Mouse (Mus musculus) adrenal gland, postnatal 25 days (tissue): ENCODE results near the gene H2-Q4. TPM values are rescaled to one million over a fixed set of nuclear protein-coding genes. Genes with fewer than 3 reads are reported as not detected.
A peak's percentile ranks its signal among the peaks of the same experiment; 100 is the strongest.
"Not testable (repeated sequence)": the region's sequence is repeated elsewhere in the genome, so short reads cannot be mapped to it uniquely, and the experiment has no call there.

Experiments
- DNase-seq: peaks from one replicate; pipeline ENCODE4 v3.0.0; 2021; ENCODE audit warnings: mixed read lengths
- total RNA-seq: library from RNA; stranded (reverse); gene quantifications from 2 replicates; pipeline ENCODE4 v1.2.3, GENCODE M21; 2021

H2-Q4 gene
- total RNA-seq, 1 experiment from 2014 or later = 20.9 TPM

DNA sequence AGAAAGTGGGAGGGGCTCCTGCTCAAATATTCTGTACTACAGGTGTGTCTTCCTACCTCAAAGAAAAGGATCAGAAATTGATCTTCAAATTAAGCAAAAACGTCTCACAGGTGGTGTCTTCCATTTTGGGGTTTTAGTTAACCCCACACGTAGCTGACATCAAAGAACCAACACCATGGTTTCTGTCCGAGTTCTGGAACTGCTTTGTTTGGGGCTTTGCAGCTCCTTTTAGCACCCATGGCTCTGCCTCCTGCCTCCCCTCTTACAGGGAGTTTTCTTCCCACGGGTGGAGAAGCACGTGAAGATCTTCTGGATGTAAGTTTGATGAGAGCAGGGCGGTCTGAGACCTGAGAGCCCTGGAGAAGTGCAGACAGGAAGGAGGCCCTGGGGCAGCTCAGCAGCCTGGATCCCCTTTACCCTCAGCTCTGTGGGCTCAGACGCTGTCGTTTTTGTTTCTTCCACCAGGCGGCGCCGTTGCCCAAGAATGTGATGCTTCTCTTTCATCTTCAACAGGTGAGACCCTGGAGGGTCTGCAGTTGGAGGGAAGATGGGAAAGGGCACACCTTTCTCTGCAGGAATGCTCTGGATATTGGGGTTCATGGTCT is 40.9 kb downstream of the H2-Q4 start:
- peak; percentile 30 for DNase-seq

DNA sequence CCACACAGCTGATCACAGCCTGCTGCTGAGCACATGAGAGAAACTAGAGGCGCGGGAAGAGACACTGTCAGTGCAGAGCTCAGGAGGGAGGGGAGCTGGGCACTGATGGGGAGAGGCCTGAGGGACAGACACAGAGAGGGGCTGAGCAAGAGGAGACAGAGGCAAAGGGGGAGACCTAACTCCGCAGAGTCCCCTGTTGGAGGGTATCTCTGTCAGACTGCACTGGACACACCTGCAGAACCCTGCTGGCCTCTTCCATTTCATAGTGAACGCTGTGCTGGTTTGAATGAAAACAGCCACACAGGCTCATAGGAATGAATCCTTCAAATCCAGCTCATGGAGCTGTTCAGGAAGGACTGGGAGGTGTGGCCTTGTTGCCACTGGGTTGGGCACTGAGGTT is 41.9 kb downstream of the H2-Q4 start:
- not testable (repeated sequence) for DNase-seq

DNA sequence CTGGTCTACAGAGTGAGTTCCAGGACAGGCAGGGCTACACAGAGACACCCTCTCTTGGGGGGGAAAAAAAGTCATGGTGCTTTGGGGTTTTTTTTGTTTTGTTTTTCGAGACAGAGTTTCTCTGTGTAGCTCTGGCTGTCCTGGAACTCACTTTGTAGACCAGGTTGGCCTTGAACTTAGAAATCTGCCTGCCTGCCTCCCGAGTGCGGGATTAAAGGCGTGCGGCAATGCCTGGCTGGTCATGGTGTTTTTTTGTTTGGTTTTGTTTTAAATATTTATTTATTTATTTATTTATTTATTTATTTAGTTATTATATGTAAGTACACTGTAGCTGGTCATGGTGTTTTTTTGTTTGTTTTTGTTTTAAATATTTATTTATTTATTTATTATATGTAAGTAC is 42.9 kb downstream of the H2-Q4 start:
- DNase-seq = not testable (repeated sequence)

DNA sequence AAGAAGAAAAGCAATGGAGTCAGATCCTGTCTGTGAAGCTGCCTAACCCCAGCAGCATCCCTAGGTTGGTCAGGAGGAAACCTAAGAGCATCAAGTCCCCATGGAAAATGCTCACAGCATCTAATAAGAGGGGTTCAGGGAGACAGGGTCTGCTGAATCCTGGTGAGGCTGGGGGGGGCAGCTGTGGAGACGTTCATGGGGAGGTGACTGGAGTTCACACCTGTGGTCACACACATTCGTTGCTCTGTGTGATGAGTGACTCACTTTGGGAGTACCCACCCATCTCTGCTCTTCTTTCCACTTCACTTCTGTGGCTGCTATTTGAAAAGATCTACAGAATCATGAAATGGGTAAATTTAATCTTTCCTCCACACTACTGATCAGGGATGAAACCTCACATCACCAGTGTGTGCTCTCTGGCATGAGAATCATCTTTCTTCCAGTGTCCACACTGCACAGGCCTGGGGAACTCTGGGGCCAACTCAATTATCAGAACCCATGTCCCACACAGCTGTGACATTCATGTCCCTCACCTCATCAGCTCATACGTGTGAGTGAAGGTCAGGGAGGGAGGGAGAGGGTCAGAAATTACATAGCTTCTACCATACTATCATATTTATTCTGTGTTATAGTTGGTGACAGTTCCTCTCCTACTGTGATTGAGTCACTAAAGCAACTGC is 43.9 kb downstream of the H2-Q4 start:
- not testable (repeated sequence) for DNase-seq

DNA sequence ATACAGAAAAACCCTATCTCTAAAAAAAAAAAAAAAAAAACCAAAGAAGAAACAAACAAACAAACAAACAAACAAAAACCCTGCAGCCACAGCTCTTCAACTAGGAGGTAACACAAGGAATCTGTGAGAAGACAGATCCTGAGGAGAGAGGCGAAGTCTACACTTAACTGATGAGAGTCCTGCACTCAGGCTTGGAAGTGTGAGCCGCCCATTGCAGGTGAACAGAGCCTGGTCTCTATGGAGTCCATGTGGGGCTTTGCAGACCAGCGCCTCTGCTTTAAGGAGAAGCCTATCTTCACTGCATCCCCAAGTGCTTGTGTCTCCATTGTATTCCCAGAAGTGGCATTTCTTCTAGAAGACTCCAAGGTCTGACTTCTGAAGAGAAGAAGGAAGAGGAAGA is 44.7 kb downstream of the H2-Q4 start:
- not testable (repeated sequence) for DNase-seq

DNA sequence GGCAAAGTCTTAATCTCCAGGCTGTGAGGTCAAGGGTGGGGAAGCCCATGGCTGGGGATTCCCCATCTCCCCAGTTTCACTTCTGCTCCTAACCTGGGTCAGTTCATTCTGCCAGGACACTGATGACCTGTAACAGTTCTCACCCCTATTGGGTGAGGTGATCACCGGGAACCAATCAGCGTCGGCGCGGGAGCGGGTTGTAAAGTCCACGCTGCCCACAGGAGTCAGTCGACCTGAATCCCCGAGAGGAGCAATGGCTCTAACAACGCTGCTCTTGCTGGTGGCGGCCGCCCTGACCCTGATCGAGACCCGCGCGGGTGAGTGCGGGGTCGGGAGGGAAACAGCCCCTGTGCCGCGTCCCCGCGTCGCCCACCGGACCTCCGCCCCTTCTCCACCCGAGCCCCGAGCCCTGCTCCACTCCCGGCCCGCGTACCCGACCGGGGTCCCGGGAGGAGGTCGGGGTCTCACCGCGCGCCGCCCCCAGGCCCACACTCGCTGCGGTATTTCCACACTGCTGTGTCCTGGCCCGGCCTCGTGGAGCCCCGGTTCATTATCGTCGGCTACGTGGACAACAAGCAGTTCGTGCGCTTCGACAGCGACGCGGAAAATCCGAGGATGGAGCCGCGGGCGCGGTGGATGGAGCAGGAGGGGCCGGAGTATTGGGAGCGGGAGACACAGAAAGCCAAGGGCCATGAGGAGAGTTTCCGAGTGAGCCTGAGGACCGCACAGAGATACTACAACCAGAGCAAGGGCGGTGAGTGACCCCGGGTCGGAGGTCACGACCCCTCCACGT is 45.4 kb downstream of the H2-Q4 start, which contains the start of gene H2-Q6:
Gene H2-Q6, plus strand, starts transcription at position 227 of the 793 bp plus-strand sequence.
- peak; percentile 65 for DNase-seq

DNA sequence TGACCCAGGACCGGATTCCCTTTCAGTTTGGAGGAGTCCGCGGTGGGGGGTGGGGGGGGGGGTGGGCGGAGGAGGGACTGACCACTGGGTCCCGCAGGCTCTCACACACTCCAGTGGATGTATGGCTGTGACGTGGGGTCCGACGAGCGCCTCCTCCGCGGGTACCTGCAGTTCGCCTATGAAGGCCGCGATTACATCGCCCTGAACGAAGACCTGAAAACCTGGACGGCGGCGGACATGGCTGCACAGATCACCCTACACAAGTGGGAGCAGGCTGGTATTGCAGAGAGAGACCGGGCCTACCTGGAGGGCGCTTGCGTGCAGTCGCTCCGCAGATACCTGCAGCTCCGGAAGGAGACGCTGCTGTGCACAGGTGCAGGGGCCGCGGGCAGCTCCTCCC is 46.1 kb downstream of the H2-Q4 start:
- DNase-seq = not testable (repeated sequence)

DNA sequence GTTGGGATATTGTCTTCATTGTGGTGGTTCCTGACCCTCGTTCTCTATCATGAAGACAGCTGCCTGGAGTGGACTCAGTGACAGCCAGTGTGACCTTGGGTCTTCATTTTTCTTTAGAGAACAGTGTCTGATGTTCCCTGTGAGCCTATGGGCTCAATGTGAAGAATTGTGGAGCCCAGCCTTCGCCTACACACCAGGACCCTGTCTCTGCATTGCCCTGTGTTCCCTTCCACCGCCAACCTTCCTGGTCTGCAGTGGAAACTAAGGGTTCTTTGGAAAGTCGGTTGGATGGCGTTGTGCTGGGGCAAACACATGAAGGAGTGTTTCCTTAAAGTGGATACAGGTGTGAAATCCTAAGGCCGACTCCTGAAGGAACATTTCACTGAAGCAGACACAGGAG is 49.5 kb downstream of the H2-Q4 start:
- DNase-seq = not testable (repeated sequence)

DNA sequence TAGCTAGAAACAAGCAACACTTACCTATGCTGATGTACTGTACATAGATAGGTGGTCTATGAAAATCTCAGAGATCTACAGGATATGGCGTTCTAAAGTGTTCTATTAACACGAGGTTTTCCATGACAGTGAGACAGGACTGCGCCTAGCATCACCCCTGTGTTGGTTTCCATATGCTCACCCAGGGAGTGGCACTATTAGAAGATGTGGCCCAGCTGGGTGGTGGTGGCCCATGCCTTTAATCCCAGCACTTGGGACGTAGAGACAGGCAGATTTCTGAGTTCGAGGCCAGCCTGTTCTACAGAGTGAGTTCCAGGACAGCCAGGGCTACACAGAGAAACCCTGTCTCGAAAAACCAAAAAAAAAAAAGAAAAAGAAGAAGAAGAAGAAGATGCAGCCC is 51.3 kb downstream of the H2-Q4 start:
- DNase-seq = not testable (repeated sequence)

DNA sequence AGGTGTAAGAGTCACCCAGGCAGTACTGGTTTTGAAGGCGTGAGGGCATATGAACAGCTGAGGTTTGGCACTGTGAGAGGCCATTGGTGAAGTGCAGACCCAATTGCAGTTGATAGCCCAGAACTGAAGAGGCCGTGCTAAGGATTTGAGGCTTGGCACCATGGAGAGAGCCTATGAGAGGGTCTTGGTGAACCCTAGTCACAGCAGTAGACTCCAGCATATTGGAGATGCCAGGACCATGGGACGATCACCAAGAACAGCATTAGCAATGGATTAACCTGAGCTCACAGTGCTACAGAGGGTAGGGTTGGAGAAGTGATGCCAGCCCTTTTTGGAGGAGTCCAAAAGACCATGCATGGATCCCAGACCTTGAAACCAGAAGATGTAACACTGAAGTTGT is 52.8 kb downstream of the H2-Q4 start:
- DNase-seq = not testable (repeated sequence)

DNA sequence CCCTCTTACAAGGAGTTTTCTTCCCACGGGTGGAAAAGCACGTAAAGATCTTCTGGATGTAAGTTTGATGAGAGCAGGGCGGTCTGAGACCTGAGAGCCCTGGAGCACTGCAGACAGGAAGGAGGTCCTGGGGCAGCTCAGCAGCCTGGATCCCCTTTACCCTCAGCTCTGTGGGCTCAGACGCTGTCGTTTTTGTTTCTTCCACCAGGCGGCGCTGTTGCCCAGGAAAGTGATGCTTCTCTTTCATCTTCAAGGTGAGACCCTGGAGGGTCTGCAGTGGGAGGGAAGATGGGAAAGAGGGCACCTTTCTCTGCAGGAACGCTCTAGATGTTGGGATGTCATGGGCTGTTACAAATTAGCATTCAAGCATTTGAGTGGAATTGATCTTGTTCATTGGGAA is 55.4 kb downstream of the H2-Q4 start:
- DNase-seq = peak; percentile 19

Other genes with a start within 250 kb of the H2-Q4 start
- 2.9 TPM in 1 of 2 replicates, not detected in the other for gene Apom, start 247.6 kb upstream of the H2-Q4 start, total RNA-seq
- gene Bag6, start 244.4 kb upstream of the H2-Q4 start, total RNA-seq = 403 and 461 TPM in 2 replicates
- 268 and 310 TPM in 2 replicates for gene Prrc2a, start 214.7 kb upstream of the H2-Q4 start, total RNA-seq
- gene Aif1, start 203.5 kb upstream of the H2-Q4 start, total RNA-seq = 2.3 and 3.0 TPM in 2 replicates
- 5.2 TPM in 1 of 2 replicates, not detected in the other for gene Lst1, start 191.2 kb upstream of the H2-Q4 start, total RNA-seq
- gene Ltb, start 185.2 kb upstream of the H2-Q4 start, total RNA-seq = 2.8 and 8.5 TPM in 2 replicates
- 0.58 and 0.76 TPM in 2 replicates for gene Tnf, start 177.6 kb upstream of the H2-Q4 start, total RNA-seq
- 0.30 TPM in 1 of 2 replicates, not detected in the other for gene Lta, start 174.3 kb upstream of the H2-Q4 start, total RNA-seq
- gene Gm16181, start 158.8 kb upstream of the H2-Q4 start, total RNA-seq = not detected in 2 replicates
- 8.0 and 8.4 TPM in 2 replicates for gene Atp6v1g2, start 146.0 kb upstream of the H2-Q4 start, total RNA-seq
- 18.3 and 24.1 TPM in 2 replicates for gene Nfkbil1, start 143.8 kb upstream of the H2-Q4 start, total RNA-seq
- gene Ddx39b, start 137.9 kb upstream of the H2-Q4 start, total RNA-seq = 237 and 249 TPM in 2 replicates
- 86.1 and 109 TPM in 2 replicates for gene H2-D1, start 116.9 kb upstream of the H2-Q4 start, total RNA-seq
- gene H2-Q1, start 59.2 kb upstream of the H2-Q4 start, total RNA-seq = 0.90 and 2.0 TPM in 2 replicates
- gene H2-Q2, start 37.4 kb upstream of the H2-Q4 start, total RNA-seq = 1.1 TPM in 1 of 2 replicates, not detected in the other
- 2.1 TPM in 1 of 2 replicates, not detected in the other for gene H2-Q6, start 45.2 kb downstream of the H2-Q4 start, total RNA-seq
- 1.6 and 1.8 TPM in 2 replicates for gene H2-Q7, start 59.5 kb downstream of the H2-Q4 start, total RNA-seq
- 2.3 and 14.7 TPM in 2 replicates for gene H2-Q10, start 90.5 kb downstream of the H2-Q4 start, total RNA-seq
- 0.30 and 0.90 TPM in 2 replicates for gene Pou5f1, start 126.4 kb downstream of the H2-Q4 start, total RNA-seq
- gene Tcf19, start 137.2 kb downstream of the H2-Q4 start, total RNA-seq = 16.0 and 21.2 TPM in 2 replicates
- 15.7 and 16.6 TPM in 2 replicates for gene Cchcr1, start 137.5 kb downstream of the H2-Q4 start, total RNA-seq
- not detected in 2 replicates for gene Psors1c2, start 153.6 kb downstream of the H2-Q4 start, total RNA-seq
- 0.43 TPM in 2 replicates for gene Cdsn, start 172.5 kb downstream of the H2-Q4 start, total RNA-seq
- gene 2300002M23Rik, start 187.8 kb downstream of the H2-Q4 start, total RNA-seq = not detected in 2 replicates
- gene Sfta2, start 221.9 kb downstream of the H2-Q4 start, total RNA-seq = not detected in 2 replicates
- not detected in 2 replicates for gene Gm9573, start 247.0 kb downstream of the H2-Q4 start, total RNA-seq